Mouse (Mus musculus) macrophage (primary cell): ENCODE results near the gene Atxn3. TPM values are rescaled to one million over a fixed set of nuclear protein-coding genes. Genes with fewer than 3 reads are reported as not detected.

Source experiments
- H3K27ac ChIP-seq: fragments of 350-480 bp; formaldehyde crosslinking; 2 replicates; pipeline ENCODE4 v1.9.0; 2021
- H3K36me3 ChIP-seq: fragments of 350-480 bp; formaldehyde crosslinking; 2 replicates; pipeline ENCODE4 v1.9.0; 2021; ENCODE audit errors: inconsistent target
- H3K4me3 ChIP-seq: fragments of 350-480 bp; formaldehyde crosslinking; 2 replicates; pipeline ENCODE4 v1.9.0; 2021; ENCODE audit errors: inconsistent target
- H3K79me2 ChIP-seq: fragments of 350-480 bp; formaldehyde crosslinking; 2 replicates; pipeline ENCODE4 v1.9.0; 2021; ENCODE audit errors: inconsistent target
- WGBS: methylation state at CpG from one replicate; pipeline ENCODE4 v1.1.7; 2026; ENCODE audit warnings: inconsistent platforms; ENCODE audit not compliant: missing documents; 5-methylcytosine and 5-hydroxymethylcytosine counted together
- polyA plus RNA-seq: library from polyadenylated mRNA; stranded (reverse); fragments of 250-400 nt; gene quantifications from 3 replicates; pipeline ENCODE4 v1.2.4, GENCODE M21; 2018; ENCODE audit warnings: inconsistent platforms
- total RNA-seq, 78 experiments: library from RNA; depleted of rRNA; stranded (reverse); fragments of 250-400 nt; gene quantifications; 1 replicate in 9 of 78; 2 replicates in 24 of 78; 3 replicates in 43 of 78; 4 replicates in 2 of 78; pipeline ENCODE4 v1.2.4; 2018; ENCODE audit warnings: inconsistent platforms in 56 of 78

Gene Atxn3
- total RNA-seq (2018; cell fraction: chromatin; rRNA removed): 10 to 100 TPM; 19.2 to 90.1 (median 36.5) TPM
- 10 to 100 TPM; 19.8 to 44.9 (median 32.4) TPM for total RNA-seq (2018; cell fraction: cytosol; rRNA removed)
- 10 to 100 TPM; 18.1 to 59.7 (median 37.6) TPM for total RNA-seq (2018; cell fraction: nucleus; rRNA removed)
- 22.9 to 30.7 TPM (median 26.8 TPM) in 3 replicates for polyA plus RNA-seq

DNA sequence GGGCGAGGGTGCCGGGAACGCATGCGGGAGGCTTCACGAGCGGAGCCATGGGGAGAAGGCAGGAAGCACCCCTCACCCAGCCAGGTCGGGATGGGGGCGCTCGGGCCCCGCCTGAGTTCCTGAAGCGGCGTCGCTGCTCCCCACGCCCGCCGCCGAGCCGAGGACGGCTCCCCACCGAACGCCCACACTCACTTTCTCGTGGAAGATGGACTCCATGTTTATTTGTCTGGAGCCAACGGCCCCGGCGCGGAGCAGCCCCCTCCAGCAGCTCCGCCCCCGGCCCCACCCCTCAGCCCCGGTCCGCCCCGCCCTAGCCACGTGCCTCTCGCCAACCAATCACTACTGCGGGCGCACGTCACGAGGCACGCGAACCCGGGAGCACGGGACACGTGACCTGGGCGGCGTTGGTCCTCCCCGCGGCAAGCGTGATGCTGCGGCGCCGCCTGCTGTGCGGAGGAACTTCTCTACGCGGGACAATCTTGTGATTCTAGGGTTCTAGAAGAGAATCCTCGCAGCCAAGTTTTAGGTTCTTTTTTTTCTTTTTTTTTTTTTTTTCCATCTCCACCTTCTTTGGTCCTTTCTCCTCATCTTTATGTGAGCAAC lies at the start of gene Atxn3:
Atxn3 (minus strand) TSS at position 305 of the 603 bp plus-strand sequence.
- WGBS: 0% methylated on average over 53 of the region's 54 CpGs
- H3K4me3 ChIP-seq: peak within 1 kb of the TSS; percentile 96
- no peaks in the 10 kb centered on the region for H3K36me3 ChIP-seq
- peaks cover 47% of the 10 kb centered on the region for H3K79me2 ChIP-seq
- H3K27ac ChIP-seq: peak within 1 kb of the TSS; percentile 77

DNA sequence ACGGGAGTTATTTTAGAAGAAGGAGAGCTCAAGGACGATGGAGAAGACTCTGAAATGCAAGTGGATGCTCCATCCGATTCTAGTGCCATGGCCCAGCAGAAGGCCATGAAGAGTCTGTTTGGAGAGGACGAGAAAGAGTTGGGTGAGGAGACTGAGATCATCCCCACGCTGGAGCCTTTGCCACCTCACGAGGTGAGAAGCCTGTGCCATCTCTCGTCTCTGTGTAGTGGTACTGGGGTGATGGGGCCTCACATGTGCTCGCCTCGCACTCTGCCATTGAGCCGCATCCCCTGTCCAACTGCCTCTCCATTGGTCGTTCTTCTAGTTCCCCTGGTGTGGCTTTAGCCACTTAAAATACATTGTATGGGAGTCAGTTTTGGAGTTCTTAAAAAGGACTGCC lies 42.7 kb upstream of the Atxn3 start:
- WGBS: 94% methylated on average over 11 of the region's 11 CpGs
- Histone ChIP-seq H3K27ac (no peak overlapping the region), H3K4me3 (no peak overlapping the region), H3K79me2 (no peaks in the 10 kb centered on the region), H3K36me3 (peaks cover 81% of the 10 kb centered on the region)

DNA sequence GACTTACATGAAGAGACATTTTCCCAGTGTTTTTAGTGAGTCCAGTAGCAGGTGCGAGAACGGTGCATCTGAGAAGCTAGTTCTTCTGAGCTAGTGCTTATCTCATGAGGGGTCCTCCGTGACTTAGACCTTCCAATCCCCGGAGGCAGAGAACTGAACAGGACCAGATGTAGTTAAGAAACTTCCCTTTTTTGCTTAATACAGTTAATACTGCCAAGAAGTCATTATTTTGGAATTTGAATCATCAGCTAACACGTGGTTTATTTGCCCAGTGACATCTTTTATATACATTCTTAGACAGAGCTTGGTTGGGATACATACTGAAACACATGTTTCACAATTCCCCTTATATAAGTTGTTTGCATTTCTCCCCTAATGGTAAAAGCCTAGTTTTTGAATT lies 40.9 kb upstream of the Atxn3 start:
- 84% methylated on average over 5 of the region's 5 CpGs for WGBS
- no peak overlapping the region for H3K27ac ChIP-seq
- H3K4me3 ChIP-seq: no peak overlapping the region
- no peaks in the 10 kb centered on the region for H3K79me2 ChIP-seq
- peaks cover 71% of the 10 kb centered on the region for H3K36me3 ChIP-seq

GRCm38 (mm10) chr12:101994576-101995467 lies 36.8 kb upstream of the Atxn3 start:
- Histone ChIP-seq H3K27ac (peak overlapping the region; percentile 66), H3K36me3 (peaks cover 60% of the 10 kb centered on the region), H3K79me2 (no peaks in the 10 kb centered on the region), H3K4me3 (no peak overlapping the region)
- 43% methylated on average over 8 of the region's 8 CpGs for WGBS

DNA sequence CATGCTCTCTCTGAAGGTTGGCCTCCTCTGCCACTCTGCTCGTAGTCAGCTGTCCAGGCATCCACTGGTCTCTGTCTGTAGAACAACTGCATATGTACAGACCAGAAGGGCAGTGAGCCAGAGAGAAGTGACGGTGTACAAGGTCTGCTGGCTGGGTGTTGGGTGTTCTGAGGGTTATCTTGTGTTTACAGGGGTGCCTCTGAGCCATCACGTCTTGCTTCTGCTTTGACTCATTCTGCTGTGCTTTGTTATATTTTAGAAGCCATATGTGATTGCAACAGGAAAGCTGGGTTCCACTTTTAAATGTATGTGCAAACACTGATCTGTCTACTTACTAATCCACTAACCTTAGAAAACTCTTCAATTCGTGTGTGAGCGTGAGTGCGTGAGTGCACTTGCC lies 29.6 kb upstream of the Atxn3 start:
- peaks cover 93% of the 10 kb centered on the region for H3K36me3 ChIP-seq
- 93% methylated on average over 6 of the region's 6 CpGs for WGBS

GRCm38 (mm10) chr12:101985110-101985509 lies 27.1 kb upstream of the Atxn3 start:
- Histone ChIP-seq H3K27ac (no peak overlapping the region), H3K79me2 (peaks cover 19% of the 10 kb centered on the region), H3K4me3 (no peak overlapping the region), H3K36me3 (peaks cover 70% of the 10 kb centered on the region)
- WGBS: 29% methylated on average over 3 of the region's 3 CpGs

More for the DNA sequence above, 29.6 kb upstream of the Atxn3 start:
- Histone ChIP-seq H3K4me3 (no peak overlapping the region), H3K27ac (no peak overlapping the region), H3K79me2 (no peaks in the 10 kb centered on the region)

- Histone ChIP-seq H3K27ac (no peak overlapping the region), H3K36me3 (peaks cover 50% of the 10 kb centered on the region), H3K79me2 (peaks cover 41% of the 10 kb centered on the region), H3K4me3 (no peak overlapping the region)
- WGBS: 93% methylated on average over 9 of the region's 9 CpGs
These were observed 24.9 kb upstream of the Atxn3 start for GRCm38 (mm10) chr12:101982977-101983376.

DNA sequence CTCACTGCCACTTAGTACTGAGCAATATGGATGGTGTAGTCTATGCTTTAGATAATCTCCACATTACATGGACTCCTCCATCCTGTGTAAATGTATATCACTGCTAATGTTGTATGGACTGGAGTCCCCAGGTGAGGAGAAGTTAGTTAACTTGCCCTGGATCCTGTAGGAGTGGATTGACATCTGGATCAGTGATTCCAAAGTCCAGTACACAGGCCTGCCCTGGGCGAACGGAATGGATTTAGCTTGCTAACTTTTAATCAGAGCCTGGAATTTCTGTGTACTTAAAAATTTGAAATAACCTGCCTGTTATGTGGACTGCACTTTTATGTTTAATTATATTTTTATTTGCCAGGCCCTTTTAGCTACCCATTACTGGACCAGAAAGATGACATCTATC lies 23.5 kb upstream of the Atxn3 start:
- no peak overlapping the region for H3K27ac ChIP-seq
- WGBS: 100% methylated on average over 2 of the region's 2 CpGs
- H3K4me3 ChIP-seq: no peak overlapping the region
- H3K36me3 ChIP-seq: peaks cover 36% of the 10 kb centered on the region
- peaks cover 55% of the 10 kb centered on the region for H3K79me2 ChIP-seq

DNA sequence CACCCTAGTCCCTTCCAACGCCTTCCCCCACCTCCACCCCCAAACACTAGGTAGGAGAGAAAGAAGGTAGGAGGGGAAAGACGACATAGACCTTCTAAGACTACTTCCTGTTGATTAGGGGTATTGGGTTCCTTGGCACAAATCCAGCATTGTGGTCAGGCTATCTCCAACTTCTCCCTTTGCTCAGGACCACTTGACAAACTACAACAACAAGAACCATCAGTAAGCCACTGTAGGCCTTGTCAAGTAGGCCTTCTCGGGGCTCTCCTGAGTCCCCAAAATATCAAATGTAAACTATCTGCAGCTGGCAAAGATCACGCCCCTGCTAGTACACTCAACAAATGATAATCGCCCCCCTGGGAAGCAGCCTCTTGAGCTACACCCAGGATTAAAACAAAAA lies 22.2 kb upstream of the Atxn3 start:
- H3K79me2 ChIP-seq: peaks cover 58% of the 10 kb centered on the region
- H3K4me3 ChIP-seq: no peak overlapping the region
- 7% methylated on average over 5 of the region's 5 CpGs for WGBS
- peaks cover 25% of the 10 kb centered on the region for H3K36me3 ChIP-seq
- H3K27ac ChIP-seq: no peak overlapping the region

DNA sequence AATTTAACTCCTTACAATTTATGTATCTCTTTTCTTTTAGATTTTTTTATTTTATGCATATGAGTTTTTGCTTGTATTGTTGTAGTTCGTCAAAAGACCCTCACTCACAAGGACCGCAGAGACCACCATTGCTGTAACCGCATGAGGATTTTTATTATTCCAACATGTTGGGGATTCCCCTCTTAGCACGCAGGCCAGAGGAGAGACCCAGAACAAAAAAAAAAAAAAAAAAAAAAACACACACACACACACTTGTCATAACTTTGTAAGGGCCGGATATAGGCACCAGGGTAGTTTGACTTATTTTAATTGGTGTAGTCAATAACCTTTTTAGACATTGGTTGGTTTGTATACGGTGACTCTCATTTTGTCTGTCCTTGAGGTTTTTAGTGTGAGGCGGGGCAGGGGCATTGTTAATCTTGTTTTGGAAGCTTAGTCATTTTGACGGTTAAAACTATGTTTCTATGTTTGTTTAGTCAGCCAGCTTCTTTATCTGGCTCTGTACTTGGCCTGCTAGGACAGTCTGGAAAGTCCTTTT lies 21.2 kb upstream of the Atxn3 start:
- 60% methylated on average over 8 of the region's 8 CpGs for WGBS
- H3K27ac ChIP-seq: no peak overlapping the region
- H3K4me3 ChIP-seq: no peak overlapping the region
- H3K36me3 ChIP-seq: peaks cover 18% of the 10 kb centered on the region
- H3K79me2 ChIP-seq: peaks cover 68% of the 10 kb centered on the region

GRCm38 (mm10) chr12:101978588-101978987 lies 20.5 kb upstream of the Atxn3 start:
- WGBS: 80% methylated on average over 1 of the region's 1 CpGs
- H3K27ac ChIP-seq: no peak overlapping the region
- peaks cover 75% of the 10 kb centered on the region for H3K79me2 ChIP-seq
- peaks cover 11% of the 10 kb centered on the region for H3K36me3 ChIP-seq
- no peak overlapping the region for H3K4me3 ChIP-seq

GRCm38 (mm10) chr12:101978162-101978561 lies 20.1 kb upstream of the Atxn3 start:
- Histone ChIP-seq H3K79me2 (peaks cover 79% of the 10 kb centered on the region), H3K36me3 (peaks cover 7% of the 10 kb centered on the region), H3K4me3 (no peak overlapping the region), H3K27ac (no peak overlapping the region)
- WGBS: 84% methylated on average over 5 of the region's 5 CpGs

- Histone ChIP-seq H3K79me2 (peaks cover 86% of the 10 kb centered on the region), H3K4me3 (peak overlapping the region; percentile 89; the same call in 1 of the 2 replicates), H3K36me3 (0 out of 2 replicates have a peak, but pooled peaks cover under 1% of the 10 kb centered on the region), H3K27ac (0 out of 2 replicates have a peak overlapping the region, but pooled peaks have one; percentile 90)
- 74% methylated on average over 10 of the region's 10 CpGs for WGBS
These were observed 19.4 kb upstream of the Atxn3 start for GRCm38 (mm10) chr12:101977404-101977915.

DNA sequence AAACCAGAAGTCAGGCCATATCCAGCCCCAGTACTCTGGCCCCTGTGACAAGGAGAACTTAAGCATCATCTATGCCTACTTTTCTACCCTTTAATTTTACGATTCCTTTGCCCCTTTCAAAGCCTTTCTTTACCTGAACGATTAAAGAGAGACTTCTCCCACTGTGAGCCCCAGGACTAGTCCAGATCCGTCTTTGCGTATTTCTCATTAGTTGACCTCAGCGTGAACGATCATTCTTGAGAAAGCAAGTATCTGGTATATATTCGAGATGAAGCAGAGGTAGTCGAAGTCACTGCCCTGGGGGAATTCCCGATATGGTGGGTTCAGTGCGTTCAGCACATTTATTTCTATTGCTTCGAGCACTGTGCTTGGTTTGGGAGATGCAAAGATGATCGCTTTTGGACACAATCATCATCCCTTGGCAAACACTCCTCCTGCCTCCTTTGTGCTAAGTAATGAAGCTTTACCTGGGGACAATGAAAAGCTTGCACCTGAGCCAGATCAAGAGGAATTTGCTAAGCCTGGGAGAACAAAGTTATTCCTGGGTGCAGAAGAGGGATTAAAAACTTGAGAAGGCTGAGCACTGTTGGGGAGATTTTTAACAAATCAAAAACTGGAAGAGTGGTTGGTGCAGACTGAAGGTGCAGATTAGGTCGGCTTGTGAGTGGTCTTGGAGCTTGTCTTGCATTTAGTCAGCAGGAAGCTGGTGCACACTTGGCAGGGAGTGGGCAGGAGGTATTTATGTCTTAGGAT lies 18.8 kb upstream of the Atxn3 start:
- Histone ChIP-seq H3K79me2 (peaks cover 91% of the 10 kb centered on the region), H3K4me3 (peak overlapping the region; percentile 89), H3K27ac (peak overlapping the region; percentile 90), H3K36me3 (no peaks in the 10 kb centered on the region)
- WGBS: 7% methylated on average over 13 of the region's 13 CpGs
